Mouse (Mus musculus): ENCODE results near the gene Lrtm1. TPM values are rescaled to one million over a fixed set of nuclear protein-coding genes. Genes with fewer than 3 reads are reported as not detected.

Lrtm1 gene
- 0.03 and 0.09 TPM in 2 replicates for polyA plus RNA-seq (2014; fragmentation: Nextera tagmentation; extraction: Ambion mirVana)

DNA sequence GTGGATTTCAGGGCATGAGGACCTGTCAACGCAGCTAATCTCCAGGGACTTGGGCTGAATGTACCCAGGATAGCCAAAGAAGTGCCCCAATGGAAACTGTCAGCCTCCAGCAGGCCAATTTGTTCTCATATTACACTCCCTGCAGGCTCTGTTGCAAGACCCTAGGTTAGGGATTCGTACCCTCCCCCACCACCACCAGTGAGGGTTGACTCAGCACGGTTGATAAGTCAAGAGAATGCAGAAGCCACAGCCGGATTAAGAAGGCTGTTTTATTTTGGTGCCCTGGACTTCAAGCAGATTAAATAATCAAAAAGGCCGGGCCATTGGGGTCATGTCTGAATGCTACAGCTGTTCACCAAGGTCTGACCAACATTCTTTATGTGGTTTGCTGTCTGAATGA lies at the start of gene Lrtm1:
Gene Lrtm1, plus strand, starts transcription at position 326 of the 400 bp plus-strand sequence.
- Histone ChIP-seq H3K4me3 (ENCODE audit: low read length) (no peak within 1 kb of the TSS), H3K27me3 (ENCODE audit: control insufficient read depth, insufficient read depth, low read length) (no peaks in the 10 kb centered on the region), H3K4me1 (ENCODE audit: control insufficient read depth, insufficient read depth, low read length) (0 out of 2 replicates have a peak, but pooled peaks cover 8% of the 10 kb centered on the region), H3K9ac (ENCODE audit: low read depth, low read length) (no peak within 1 kb of the TSS), H3K27ac (ENCODE audit: low read depth, low read length) (no peak within 1 kb of the TSS), H3K9me3 (ENCODE audit: control insufficient read depth, low read length) (no peaks in the 10 kb centered on the region), H3K36me3 (ENCODE audit: control insufficient read depth, insufficient read depth, low read length) (no peaks in the 10 kb centered on the region), H3K4me2 (replicated peaks; ENCODE audit: low read depth, low read length) (no peak within 1 kb of the TSS)
- ATAC-seq (ENCODE audit: low FRiP score, low TSS enrichment) = peak; percentile 76
- WGBS = 15% methylated on average over 5 of the region's 5 CpGs

DNA sequence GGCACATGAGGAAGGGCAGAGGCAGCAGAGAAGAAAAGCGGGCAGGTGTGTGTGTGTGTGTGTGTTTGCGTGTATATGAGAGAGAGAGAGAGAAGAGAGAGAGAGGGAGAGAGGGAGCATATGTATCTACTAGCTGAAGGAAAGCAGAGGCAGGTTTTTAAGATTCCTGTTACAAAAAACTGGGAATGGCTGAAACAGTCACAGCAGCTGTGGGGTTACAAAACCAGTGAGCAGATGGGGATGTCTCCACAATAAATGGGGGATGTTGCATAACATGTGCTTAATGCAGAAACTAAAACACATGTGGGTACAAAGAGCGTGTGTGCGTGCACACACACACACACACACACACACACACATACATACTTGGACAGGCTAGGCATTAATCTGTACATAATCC lies 48.8 kb upstream of the Lrtm1 start:
- peaks cover 4% of the 10 kb centered on the region; the same call in 1 of the 2 replicates for H3K27me3 ChIP-seq (ENCODE audit: control insufficient read depth, insufficient read depth, low read length)
- 89% methylated on average over 4 of the region's 4 CpGs for WGBS

GRCm38 (mm10) chr14:28972620-28973019 lies 45.4 kb upstream of the Lrtm1 start:
- no peak for ATAC-seq (ENCODE audit: low FRiP score, low TSS enrichment)

More for the DNA sequence above, 48.8 kb upstream of the Lrtm1 start:
- no peak overlapping the region for H3K27ac ChIP-seq (ENCODE audit: low read depth, low read length)
- H3K4me1 ChIP-seq (ENCODE audit: control insufficient read depth, insufficient read depth, low read length) = no peaks in the 10 kb centered on the region
- H3K4me2 ChIP-seq (replicated peaks; ENCODE audit: low read depth, low read length) = no peak overlapping the region
- no peak for ATAC-seq (ENCODE audit: low FRiP score, low TSS enrichment)
- H3K36me3 ChIP-seq (ENCODE audit: control insufficient read depth, insufficient read depth, low read length) = no peaks in the 10 kb centered on the region
- H3K9me3 ChIP-seq (ENCODE audit: control insufficient read depth, low read length) = no peaks in the 10 kb centered on the region
- no peak overlapping the region for H3K4me3 ChIP-seq (ENCODE audit: low read length)
- no peak overlapping the region for H3K9ac ChIP-seq (ENCODE audit: low read depth, low read length)

GRCm38 (mm10) chr14:28979230-28979629 lies 38.8 kb upstream of the Lrtm1 start:
- Histone ChIP-seq H3K4me1 (ENCODE audit: control insufficient read depth, insufficient read depth, low read length) (no peaks in the 10 kb centered on the region), H3K27me3 (ENCODE audit: control insufficient read depth, insufficient read depth, low read length) (no peaks in the 10 kb centered on the region), H3K9me3 (ENCODE audit: control insufficient read depth, low read length) (no peaks in the 10 kb centered on the region), H3K4me3 (ENCODE audit: low read length) (no peak overlapping the region), H3K27ac (ENCODE audit: low read depth, low read length) (no peak overlapping the region), H3K36me3 (ENCODE audit: control insufficient read depth, insufficient read depth, low read length) (no peaks in the 10 kb centered on the region), H3K9ac (ENCODE audit: low read depth, low read length) (no peak overlapping the region), H3K4me2 (replicated peaks; ENCODE audit: low read depth, low read length) (no peak overlapping the region)
- WGBS = 95% methylated on average over 2 of the region's 2 CpGs
- ATAC-seq (ENCODE audit: low FRiP score, low TSS enrichment) = no peak

More at GRCm38 (mm10) chr14:28972620-28973019, 45.4 kb upstream of the Lrtm1 start:
- Histone ChIP-seq H3K36me3 (ENCODE audit: control insufficient read depth, insufficient read depth, low read length) (no peaks in the 10 kb centered on the region), H3K4me3 (ENCODE audit: low read length) (no peak overlapping the region), H3K9ac (ENCODE audit: low read depth, low read length) (no peak overlapping the region), H3K9me3 (ENCODE audit: control insufficient read depth, low read length) (no peaks in the 10 kb centered on the region), H3K4me2 (replicated peaks; ENCODE audit: low read depth, low read length) (no peak overlapping the region), H3K27me3 (ENCODE audit: control insufficient read depth, insufficient read depth, low read length) (peaks cover 4% of the 10 kb centered on the region; the same call in 1 of the 2 replicates), H3K27ac (ENCODE audit: low read depth, low read length) (no peak overlapping the region), H3K4me1 (ENCODE audit: control insufficient read depth, insufficient read depth, low read length) (no peaks in the 10 kb centered on the region)
- WGBS = 21% methylated on average over 5 of the region's 5 CpGs

DNA sequence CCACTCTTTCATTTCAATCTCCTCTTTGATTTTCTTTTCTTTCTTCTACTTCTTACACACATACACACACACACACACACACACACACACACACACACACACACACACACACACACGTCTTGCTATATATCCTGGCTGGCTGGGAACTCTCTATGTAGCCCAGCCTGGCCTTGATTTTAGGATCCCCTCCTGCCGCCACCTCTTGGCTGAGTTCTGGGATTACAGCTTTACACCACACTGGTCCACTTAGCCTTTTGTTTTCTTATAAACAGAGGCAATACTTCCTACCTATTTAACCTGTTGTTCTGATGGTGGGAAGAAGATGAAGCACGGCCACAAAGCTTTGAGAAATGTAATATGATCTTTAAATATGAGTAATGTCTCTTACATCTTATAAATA lies 37.5 kb upstream of the Lrtm1 start:
- Histone ChIP-seq H3K4me1 (ENCODE audit: control insufficient read depth, insufficient read depth, low read length) (no peaks in the 10 kb centered on the region), H3K4me3 (ENCODE audit: low read length) (no peak overlapping the region), H3K9ac (ENCODE audit: low read depth, low read length) (no peak overlapping the region), H3K4me2 (replicated peaks; ENCODE audit: low read depth, low read length) (no peak overlapping the region), H3K9me3 (ENCODE audit: control insufficient read depth, low read length) (no peaks in the 10 kb centered on the region), H3K27ac (ENCODE audit: low read depth, low read length) (no peak overlapping the region), H3K36me3 (ENCODE audit: control insufficient read depth, insufficient read depth, low read length) (no peaks in the 10 kb centered on the region), H3K27me3 (ENCODE audit: control insufficient read depth, insufficient read depth, low read length) (no peaks in the 10 kb centered on the region)
- 39% methylated on average over 3 of the region's 3 CpGs for WGBS
- no peak for ATAC-seq (ENCODE audit: low FRiP score, low TSS enrichment)

- H3K4me2 ChIP-seq (replicated peaks; ENCODE audit: low read depth, low read length) = no peak overlapping the region
- H3K9me3 ChIP-seq (ENCODE audit: control insufficient read depth, low read length) = no peaks in the 10 kb centered on the region
- H3K4me1 ChIP-seq (ENCODE audit: control insufficient read depth, insufficient read depth, low read length) = no peaks in the 10 kb centered on the region
- 57% methylated on average over 2 of the region's 2 CpGs for WGBS
- no peaks in the 10 kb centered on the region for H3K27me3 ChIP-seq (ENCODE audit: control insufficient read depth, insufficient read depth, low read length)
- no peaks in the 10 kb centered on the region for H3K36me3 ChIP-seq (ENCODE audit: control insufficient read depth, insufficient read depth, low read length)
- H3K9ac ChIP-seq (ENCODE audit: low read depth, low read length) = no peak overlapping the region
- no peak for ATAC-seq (ENCODE audit: low FRiP score, low TSS enrichment)
- no peak overlapping the region for H3K27ac ChIP-seq (ENCODE audit: low read depth, low read length)
- no peak overlapping the region for H3K4me3 ChIP-seq (ENCODE audit: low read length)
These were observed 33.7 kb upstream of the Lrtm1 start for GRCm38 (mm10) chr14:28984276-28984675.

GRCm38 (mm10) chr14:28988211-28988900 lies 29.7 kb upstream of the Lrtm1 start:
- Histone ChIP-seq H3K4me2 (replicated peaks; ENCODE audit: low read depth, low read length) (no peak overlapping the region), H3K9me3 (ENCODE audit: control insufficient read depth, low read length) (no peaks in the 10 kb centered on the region), H3K4me1 (ENCODE audit: control insufficient read depth, insufficient read depth, low read length) (no peaks in the 10 kb centered on the region), H3K9ac (ENCODE audit: low read depth, low read length) (no peak overlapping the region), H3K36me3 (ENCODE audit: control insufficient read depth, insufficient read depth, low read length) (no peaks in the 10 kb centered on the region), H3K27ac (ENCODE audit: low read depth, low read length) (no peak overlapping the region), H3K27me3 (ENCODE audit: control insufficient read depth, insufficient read depth, low read length) (no peaks in the 10 kb centered on the region), H3K4me3 (ENCODE audit: low read length) (no peak overlapping the region)
- no peak for ATAC-seq (ENCODE audit: low FRiP score, low TSS enrichment)
- 81% methylated on average over 7 of the region's 7 CpGs for WGBS

DNA sequence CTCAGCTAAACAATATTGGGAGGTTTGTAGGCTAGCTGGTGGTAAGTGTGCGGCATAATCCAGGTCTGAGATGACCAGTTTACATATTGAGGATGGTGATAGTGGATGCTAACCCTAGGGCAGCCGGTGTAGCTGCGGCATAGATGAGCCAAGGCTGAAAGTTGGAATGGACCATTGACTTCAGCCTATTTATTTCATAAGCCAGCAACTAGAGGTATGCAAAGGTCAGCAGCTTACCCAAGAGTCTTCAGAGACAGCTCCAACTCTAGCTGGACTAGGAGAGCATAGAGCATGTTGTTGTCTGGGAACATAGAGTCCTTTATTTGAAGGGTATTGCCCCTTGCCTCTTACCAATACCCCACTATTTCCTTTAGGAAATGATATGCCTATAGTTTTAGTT lies 21.4 kb upstream of the Lrtm1 start:
- Histone ChIP-seq H3K4me3 (ENCODE audit: low read length) (no peak overlapping the region), H3K9me3 (ENCODE audit: control insufficient read depth, low read length) (no peaks in the 10 kb centered on the region), H3K4me2 (replicated peaks; ENCODE audit: low read depth, low read length) (no peak overlapping the region), H3K36me3 (ENCODE audit: control insufficient read depth, insufficient read depth, low read length) (no peaks in the 10 kb centered on the region), H3K27me3 (ENCODE audit: control insufficient read depth, insufficient read depth, low read length) (no peaks in the 10 kb centered on the region), H3K27ac (ENCODE audit: low read depth, low read length) (no peak overlapping the region), H3K4me1 (ENCODE audit: control insufficient read depth, insufficient read depth, low read length) (no peaks in the 10 kb centered on the region), H3K9ac (ENCODE audit: low read depth, low read length) (no peak overlapping the region)
- WGBS = 97% methylated on average over 3 of the region's 3 CpGs
- ATAC-seq (ENCODE audit: low FRiP score, low TSS enrichment) = no peak

- H3K9me3 ChIP-seq (ENCODE audit: control insufficient read depth, low read length) = no peaks in the 10 kb centered on the region
- no peaks in the 10 kb centered on the region for H3K4me1 ChIP-seq (ENCODE audit: control insufficient read depth, insufficient read depth, low read length)
- ATAC-seq (ENCODE audit: low FRiP score, low TSS enrichment) = no peak
- no peaks in the 10 kb centered on the region for H3K27me3 ChIP-seq (ENCODE audit: control insufficient read depth, insufficient read depth, low read length)
- 87% methylated on average over 4 of the region's 5 CpGs for WGBS
- H3K36me3 ChIP-seq (ENCODE audit: control insufficient read depth, insufficient read depth, low read length) = no peaks in the 10 kb centered on the region
- H3K27ac ChIP-seq (ENCODE audit: low read depth, low read length) = no peak overlapping the region
- H3K4me3 ChIP-seq (ENCODE audit: low read length) = no peak overlapping the region
- no peak overlapping the region for H3K4me2 ChIP-seq (replicated peaks; ENCODE audit: low read depth, low read length)
- H3K9ac ChIP-seq (ENCODE audit: low read depth, low read length) = no peak overlapping the region
These were observed 12.7 kb upstream of the Lrtm1 start for GRCm38 (mm10) chr14:29005228-29005840.
